Mouse (Mus musculus): ENCODE data around the gene Pmm2.

Gene Pmm2

DNA sequence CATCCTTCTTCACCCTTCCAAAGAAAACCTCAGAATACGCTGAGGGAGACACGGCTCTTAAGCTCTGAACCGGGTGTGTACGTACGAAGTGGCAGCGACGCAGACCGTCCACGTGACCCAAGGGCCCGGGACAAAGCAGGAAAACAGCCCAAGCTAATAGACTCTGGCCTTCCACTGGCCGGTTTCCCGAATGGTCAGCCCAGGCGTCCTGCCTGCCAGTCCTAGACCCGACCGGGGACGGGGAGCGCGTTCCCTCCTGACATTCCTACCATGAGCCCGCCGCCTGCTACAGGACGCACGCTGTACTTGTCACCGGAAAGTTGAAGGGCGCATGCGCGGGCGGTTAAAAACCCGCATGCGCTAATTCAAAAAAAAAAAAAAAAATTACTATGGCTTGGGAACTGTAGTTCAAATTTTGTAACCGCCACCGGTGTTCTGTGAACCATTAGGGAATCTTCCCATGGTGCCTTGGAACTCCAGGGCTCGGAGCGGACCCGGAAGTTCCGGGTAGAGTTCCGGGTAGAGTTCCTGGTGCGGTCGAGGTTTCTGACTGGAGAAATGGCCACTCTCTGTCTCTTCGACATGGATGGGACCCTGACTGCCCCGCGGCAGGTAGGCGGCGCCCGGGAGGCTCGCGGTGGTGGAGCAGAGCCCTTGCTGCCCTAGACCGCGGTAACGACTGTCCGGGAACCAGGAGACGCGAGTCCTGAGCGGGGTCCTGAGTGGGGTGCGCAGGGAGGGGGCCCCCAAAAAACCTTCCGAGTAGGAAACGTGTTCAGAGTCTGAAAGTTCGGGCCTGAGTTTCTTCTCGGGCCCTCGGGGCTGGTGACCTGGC is at the start of gene Pmm2, which contains the start of gene Tmem186:
Gene Pmm2, plus strand, starts transcription at position 458 of the 835 bp plus-strand sequence.
Gene Tmem186, minus strand, starts transcription at position 496 of the 835 bp plus-strand sequence.
- peak; percentile 85 for DNase-seq

DNA sequence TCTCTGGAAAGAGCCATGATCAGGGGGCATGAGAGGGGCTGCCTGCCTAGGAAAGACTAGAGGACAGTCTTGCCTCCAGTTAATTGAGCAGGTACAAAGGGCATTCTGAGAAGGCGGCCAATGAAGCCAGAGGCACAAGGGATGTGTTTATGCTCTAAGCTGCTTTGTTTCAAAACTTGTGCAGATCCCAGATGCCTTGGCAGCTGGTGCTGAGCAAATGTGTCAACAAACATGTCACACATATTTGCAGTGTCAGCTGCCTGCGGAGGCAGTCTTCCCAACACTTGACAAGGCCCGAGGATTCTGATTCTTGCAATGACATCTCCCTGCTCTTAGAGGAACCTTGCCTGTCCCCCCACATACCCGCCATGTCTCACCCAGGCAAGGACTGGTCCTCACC is 42.1 kb upstream of the Pmm2 start:
- no peak for DNase-seq

DNA sequence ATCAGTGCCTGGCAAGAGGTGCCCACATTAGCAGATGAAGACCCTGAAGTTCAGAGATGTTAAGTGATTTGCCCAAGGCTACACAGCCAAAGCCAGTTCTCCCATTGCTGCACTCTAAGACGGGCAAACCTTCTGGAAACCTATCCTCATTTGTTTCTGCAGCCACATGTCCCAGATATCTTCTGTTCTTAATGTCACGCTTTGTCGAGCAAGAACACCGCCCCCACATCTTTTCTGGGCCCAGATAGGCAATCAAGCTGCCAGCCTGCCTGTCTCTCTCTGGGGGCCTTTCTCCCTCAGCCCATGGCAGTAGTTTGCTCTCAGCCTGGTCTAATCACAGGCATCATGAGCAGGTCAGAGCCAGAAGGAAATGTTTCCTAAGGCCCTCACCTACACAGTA is 41.1 kb upstream of the Pmm2 start:
- DNase-seq = no peak

DNA sequence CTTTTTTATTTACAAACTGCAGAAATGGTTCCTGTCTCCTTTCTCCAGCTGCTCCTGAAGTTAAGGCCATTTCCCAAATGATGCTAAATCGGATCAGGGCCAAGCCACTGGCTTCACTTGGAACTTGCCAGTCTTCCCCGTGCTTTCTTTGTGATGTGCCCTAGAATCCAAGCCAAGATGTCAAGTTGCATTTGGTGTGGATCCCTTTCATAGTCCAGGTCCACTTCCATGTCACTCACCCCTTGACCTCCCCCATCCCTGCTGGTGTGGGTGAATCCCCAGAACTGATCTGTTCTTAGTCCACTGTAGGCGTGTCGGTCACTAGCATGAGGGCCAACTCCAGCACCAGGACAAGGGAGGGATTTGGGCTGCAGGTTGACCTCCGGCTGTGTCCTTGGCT is 40.0 kb upstream of the Pmm2 start:
- no peak for DNase-seq

DNA sequence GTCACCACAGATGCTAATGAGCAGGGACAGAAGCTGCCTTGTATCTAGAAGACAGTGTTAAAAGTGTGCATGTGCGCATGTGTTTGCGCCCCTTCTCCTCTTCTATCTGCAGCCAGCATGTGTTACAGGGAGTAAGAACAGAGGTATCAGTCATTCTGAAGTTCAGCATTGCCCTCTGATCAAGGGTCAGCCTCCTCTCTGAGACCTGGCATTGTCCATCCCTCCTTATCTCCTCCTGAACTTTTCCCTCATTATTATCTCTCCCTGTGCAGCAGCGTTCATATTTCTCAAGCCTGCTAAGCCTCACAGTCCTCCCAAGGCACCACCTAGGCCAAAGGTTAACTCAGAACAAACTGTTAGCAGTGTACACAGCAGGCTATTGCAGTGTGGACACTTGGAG is 33.7 kb upstream of the Pmm2 start:
- DNase-seq = no peak

DNA sequence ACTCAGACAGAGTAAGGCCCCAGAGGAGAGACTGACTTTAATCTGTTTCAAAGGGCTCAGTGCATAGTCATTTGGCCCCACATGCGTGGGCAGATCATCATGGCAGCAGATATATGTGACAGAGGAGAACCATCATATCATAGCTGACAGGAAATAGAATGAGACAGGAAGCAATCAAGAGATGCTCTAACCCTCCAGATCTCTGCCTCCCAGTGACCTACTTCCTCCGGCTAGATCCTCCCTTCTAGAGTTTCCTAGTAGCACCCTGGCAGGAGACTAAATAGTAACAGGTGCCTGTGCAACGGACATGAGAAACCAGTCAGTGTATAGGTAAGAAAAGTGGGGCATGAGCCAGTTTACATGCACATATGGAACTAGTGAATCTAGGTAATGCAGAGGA is 27.1 kb upstream of the Pmm2 start:
- no peak for DNase-seq

DNA sequence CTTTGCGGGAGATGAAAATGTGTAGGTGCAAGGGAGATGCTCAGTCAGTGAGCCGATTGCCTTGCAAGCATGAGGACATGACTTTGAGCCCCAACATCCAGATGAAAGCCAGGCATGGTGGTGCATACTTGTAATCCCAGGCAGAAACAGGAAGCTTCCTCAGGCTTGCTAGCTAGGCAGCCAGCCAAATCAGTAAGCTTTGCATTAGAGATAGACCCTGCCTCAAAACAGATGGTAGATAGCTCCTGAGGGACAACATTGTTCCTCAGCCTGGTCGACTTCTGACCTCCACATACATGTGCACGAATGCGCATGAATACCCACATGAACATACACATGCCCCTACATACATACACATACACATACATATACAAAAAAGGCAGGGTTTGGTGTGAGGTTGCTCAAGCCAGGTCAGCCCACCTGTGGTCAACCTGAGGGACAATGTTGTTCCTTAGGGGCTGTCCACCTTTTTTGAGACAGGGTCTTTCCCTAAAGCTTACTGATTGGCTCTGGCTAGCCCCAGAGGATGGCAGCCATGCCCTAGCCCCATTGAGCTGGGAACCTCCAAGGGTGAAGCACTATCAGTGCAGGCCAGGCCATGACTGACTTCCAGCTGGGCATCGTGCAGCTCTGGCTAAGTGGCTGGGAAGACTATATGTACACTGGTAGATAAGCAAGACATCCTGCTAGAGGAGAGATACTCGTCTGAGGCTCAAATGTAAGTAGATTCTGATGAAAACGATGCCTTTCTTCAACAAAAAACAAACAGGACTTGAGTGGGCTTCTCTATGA is 25.1 kb upstream of the Pmm2 start:
- DNase-seq = no peak

DNA sequence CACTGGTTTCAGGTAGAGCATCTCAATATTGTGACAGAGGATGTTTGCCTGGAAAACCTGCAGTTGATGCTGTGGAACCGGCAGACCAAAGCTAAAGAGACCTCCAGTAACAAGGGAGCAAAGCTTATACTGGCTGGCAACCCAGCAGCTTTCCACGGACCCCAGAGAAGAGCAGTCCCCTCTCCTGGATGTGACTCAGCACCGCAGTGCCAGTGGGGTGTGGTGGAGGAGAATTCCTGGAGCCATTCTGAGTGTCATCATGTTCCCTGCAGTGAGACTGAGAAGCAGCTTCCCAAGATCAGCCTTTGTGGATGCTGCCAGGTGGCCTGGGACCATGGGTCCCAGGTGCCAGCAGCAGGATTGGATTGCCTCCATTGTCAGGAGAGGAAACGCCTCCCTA is 24.4 kb upstream of the Pmm2 start:
- no peak for DNase-seq

DNA sequence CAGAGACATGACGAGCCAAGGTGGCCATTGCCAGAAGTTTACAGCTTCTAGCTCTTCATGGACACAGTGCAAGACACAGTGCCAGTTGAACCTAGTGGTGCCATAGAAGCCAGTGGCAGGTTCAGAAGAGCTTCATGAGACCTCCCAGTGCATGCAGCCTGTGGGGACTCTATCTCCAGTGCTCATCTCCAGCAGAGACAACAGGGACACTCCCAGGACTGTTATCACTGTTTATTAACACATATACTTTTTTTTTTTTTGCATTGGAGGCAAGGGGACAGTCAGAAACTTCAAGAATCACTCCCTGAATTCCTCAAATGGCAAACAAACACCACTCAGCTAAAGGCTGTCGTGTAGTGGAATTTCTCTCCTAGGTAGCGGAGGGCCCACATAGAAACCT is 24.0 kb upstream of the Pmm2 start:
- no peak for DNase-seq

DNA sequence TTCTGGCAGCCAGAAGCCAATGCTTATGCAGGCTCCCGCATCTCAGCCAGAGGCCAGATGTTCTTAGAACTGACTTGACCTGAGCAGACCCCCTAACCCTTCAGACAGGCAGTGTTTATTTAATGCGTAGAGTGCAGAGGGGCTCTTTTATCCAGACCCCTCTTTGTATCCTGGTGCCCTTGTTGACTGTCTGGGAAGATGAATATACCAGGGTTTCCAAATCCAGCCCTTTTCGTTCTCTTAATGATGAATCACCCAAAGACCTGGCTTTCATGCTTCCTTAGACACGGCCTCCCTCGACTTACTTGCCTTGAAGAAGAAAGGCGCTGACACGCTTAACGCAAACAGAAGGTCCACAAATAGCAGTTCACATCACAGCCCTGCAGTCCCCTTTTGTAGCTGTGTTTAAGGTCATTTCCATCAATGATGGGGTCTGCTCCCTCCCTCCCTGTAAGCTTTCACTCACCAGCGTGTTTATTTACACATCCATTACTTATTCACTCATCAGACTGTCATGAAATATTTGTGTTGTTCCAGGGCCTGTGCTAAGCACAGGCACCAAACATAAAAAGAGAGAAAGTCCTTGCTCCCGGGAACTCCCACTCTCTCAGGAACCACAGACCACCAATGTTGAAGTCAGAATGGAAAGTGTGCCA is 17.7 kb upstream of the Pmm2 start:
- no peak for DNase-seq

DNA sequence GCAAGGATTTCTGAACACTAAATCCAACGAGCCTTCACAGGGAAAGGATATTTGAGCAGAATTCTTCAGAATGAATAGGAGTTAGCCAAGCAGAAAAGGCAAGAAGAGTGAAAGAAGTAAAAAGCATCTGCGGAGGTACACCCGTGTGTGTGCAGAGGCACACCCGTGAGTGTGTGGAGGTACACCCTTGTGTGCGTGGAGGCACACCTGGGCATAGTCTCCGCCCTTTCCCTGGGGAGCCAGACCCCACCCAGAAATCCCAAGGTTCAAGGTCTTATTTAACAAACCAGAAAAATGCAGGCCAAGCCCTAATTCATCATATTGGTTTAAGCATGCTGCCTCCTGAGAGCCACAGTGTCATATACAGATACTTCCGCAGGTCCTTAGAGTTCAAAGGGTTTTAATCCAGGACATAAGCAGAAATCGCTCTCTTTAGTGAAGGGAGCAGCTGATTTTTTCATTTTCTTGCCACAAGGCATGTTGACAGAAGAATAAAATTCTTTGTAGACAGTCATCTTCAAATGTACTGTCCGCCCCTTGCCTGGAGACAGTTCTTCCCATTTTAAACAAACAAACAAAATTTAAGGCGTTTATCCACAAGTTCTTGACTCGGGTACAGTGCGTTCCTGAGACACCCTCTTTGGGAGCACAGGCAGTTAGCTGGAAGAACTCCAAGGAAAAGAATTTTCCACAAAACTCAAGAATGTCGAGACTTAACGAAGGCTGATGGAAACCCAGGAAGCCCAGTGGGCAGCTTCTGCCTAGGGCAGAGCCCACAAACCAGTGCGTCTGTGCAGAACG is 17.0 kb upstream of the Pmm2 start:
- DNase-seq = no peak

DNA sequence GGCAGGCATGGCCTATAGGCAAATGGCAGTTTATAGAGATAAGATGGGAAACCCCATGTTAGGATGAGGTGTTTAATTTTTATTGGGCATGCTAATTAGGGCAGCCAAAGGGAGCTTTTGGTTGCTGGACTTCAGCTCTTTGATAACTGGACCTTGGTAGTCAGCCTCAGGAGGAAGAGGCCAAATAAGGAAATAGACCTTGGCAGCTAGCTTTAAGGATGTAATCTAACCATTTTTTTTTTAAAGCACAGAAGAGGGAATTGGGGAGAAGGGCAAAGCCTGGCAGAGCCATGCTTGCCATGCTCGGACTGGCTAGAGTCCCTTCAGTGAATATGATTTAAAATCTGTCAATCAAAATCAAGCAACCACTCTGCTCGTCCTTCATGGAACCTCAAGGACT is 7.1 kb upstream of the Pmm2 start:
- no peak for DNase-seq

DNA sequence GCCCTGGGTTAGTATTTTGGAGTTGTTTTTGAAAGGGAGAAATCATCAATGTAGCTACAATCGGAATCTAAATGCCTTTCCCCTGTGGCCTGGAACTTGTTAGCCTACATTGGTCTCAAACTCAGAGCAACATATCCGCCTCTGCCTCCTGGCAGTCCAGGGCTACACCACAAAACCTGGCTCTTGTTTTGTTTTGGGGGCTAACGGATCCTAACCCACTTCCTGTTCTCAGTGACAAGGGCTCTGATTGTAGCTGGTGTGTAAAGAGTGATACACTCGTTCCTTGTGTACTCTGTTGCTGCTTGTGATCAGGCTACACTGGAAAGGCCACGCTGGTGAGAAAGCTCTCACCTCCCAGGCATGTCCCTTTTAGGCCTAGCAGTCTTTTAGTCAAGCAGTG is 6.0 kb upstream of the Pmm2 start:
- DNase-seq = no peak

DNA sequence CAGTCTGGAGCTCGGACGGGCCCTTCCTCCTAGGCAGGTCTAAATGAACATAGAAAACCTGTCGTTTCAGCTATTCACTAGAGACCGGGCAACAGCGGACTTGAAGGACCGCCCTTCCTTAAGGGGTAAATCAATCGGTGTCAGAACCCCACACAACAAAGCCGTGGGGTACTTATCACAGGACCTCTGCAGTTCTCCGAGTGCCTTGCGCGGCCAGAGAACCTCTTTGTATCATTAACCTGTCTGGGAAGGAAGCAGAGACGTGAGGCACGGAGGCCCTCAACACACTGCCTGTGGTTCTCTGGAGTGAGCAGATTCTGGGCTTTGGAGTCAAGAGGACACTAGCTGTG is 632 bp upstream of the Pmm2 start:
- no peak for DNase-seq

DNA sequence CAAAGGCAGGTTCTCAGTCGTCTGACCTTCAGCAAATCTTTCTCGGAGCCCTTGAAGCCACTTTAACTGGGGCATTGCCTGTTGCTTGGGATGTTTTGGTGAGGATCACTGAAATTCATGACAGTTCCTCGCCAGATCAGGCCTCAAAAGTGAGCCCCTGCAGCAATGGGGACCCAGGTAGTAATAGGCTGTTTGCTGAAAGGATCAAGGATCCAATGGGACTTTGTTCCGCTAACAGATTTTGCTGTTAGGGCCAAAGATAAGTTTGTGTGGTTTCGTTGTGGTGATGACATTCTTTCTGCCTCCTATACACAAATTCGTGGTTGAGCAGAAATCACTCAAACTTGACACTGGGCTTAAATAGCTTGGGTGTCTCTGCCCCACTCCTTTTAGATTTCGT is 657 bp downstream of the Pmm2 start:
- DNase-seq = no peak

DNA sequence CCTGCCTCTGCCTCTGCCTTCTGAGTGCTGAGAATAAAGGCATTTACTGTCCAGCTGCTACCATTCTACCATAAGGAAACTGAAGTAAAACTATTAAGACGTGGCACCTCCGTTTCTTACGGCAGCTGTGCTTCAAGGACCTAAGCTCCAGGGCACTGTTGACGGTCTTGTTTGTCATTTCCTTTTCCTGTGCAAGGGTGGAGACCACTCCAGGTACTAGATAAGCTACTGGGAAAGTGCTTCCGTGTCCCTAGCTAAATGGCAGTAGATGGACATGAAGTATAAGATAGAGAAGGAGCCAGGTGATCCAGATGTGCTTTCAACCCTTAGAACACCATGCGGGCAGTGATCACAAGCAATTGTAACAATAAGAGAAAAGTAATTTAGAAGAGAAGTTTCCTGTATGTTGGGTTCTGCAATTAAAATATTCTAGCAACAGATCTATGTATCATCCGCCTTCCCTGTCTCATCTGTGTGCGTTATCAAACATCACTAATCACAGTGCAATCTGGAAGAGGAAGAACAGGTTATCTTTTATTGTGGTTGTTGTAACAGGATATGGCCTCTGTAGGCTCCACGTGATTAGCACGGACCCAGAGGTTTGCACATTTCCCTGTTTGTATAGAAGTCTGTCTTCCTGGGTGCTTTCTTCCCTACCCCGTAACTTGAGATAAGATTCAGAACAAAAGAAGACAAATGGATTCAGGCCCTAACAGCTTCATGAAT is 2.2 kb downstream of the Pmm2 start:
- no peak for DNase-seq

DNA sequence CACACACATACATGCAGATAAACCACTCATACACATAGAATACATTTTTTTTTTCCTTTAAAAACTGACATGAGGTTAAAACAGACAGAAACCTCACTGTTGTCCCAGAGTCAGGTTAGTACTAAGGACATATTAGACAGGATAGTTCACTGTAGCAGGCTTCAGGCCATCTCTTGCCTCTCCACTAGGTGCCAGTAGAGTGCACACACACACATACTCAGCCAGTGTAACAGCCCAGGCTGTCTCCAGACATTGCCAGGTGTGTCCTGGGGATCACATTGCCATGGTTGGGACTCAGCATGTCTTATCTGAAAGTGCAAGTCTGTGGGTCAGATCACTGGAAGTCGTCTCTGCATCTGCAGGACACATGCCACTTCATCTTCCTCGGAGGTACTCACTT is 6.4 kb downstream of the Pmm2 start:
- no peak for DNase-seq

DNA sequence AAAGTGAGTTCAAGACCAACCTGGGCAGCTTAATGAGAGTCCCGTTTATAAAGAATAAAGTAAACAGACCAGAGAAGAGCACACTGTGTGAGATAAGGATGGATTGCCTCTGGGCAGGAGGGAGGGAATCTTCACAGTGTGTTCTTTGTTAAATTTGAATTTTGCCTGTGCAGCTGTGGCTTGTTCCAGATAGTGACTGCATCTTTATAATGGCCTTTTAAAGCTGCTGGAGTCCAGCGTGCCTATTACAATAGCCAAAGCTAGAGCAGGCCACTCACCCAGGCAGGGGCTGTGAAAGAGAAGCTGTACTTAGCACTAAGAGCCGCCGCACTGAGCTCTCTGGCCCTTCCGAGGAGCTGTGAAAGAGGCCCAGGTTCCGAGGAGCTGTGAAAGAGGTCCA is 8.1 kb downstream of the Pmm2 start:
- no peak for DNase-seq

DNA sequence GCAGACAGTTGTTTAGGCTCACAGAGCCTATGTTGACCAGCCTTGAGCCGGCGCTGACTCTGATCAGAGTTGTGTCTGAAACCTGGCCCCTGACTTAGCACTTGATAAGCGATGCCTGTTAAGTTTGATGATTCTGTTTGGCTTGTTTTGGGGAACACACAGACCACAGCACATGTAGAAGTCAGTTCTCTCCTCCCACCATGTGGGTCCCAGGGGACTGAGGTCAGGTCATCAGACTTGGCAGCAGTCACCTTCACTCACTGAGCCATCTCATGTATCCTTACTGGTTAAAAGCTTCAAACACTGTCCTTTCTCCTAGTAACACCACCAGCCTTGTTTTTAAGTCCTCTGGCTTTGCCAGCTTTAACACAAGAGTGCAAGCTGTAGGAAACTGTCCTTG is 12.5 kb downstream of the Pmm2 start:
- no peak for DNase-seq

DNA sequence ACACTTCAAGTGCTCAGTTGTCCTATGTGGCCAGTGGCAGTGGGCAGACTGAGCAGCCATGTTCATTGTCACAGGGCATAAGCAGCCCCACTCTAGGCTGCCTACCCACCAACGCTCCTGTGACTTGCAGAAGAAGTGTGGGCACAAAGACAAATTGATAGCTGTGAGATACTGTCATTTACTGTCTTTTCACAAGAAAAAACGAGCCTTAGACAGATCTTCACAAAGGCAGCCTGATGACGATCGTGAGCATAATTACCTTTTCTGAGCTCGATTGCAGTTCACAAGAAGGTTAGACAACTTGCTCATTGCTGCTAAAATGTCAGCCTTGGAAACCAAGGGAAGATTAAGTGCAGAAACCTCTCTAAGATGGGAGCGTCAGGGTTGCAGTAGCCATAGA is 17.6 kb downstream of the Pmm2 start:
- no peak for DNase-seq

DNA sequence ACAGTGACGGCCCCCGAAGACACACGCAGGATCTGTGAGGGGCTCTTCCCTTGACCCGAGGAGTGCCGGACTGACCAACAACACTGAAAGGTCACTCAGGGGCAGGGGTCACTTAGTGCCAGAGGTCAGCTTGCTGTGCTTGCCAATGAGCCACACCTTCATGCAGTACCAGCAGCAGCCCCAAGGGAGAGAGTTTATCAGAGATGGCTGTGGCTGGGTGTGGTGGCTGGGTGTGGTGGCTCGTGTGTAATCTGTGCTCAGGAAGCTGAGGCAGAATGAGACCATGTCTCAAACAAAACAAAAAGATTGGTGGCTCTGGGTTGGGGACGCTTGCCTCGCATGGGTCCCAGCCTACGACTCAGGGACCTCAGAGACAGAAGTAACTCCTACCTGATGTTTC is 18.1 kb downstream of the Pmm2 start:
- no peak for DNase-seq

DNA sequence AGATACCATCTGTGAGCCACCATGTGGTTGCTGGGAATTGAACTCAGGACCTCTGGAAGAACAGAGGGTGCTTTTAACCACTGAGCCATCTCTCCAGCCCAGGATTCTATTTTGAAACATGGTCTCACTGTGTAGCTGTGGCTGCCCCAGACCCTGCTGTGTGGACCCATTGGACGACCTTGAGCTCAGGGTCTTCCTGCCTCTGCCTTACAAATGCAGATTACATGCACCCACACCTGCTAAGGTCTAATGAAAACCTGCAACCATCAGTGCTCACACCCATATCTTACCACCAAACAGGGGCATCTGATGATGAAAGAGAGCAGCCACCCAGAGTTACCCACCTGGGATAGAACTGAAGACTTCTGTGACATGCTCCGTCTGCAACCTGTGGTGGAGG is 18.8 kb downstream of the Pmm2 start:
- DNase-seq = no peak
